Mouse (Mus musculus) forebrain, embryonic 10.5 days (tissue): Measurements from ENCODE around the gene Nfs1. TPM values are rescaled to one million over a fixed set of nuclear protein-coding genes. Genes with fewer than 3 reads are reported as not detected.
A peak's percentile ranks its signal among the peaks of the same experiment; 100 is the strongest.
"Not testable (repeated sequence)": the region's sequence is repeated elsewhere in the genome, so short reads cannot be mapped to it uniquely, and the experiment has no call there.

ENCODE experiments used
- DNase-seq: peaks from one replicate; pipeline ENCODE4 v3.0.0-alpha.2; 2017; ENCODE audit warnings: low spot score; ENCODE audit errors: extremely low spot score
- H3K27ac ChIP-seq: fragments of 300-500 bp; sonication (generic); 2 replicates; pipeline ENCODE4 v1.5.1; 2016; ENCODE audit warnings: mild to moderate bottlenecking
- H3K27me3 ChIP-seq: fragments of 300-500 bp; sonication (generic); 2 replicates; pipeline ENCODE4 v1.6.1; 2016; ENCODE audit warnings: mild to moderate bottlenecking; ENCODE audit not compliant: poor library complexity, severe bottlenecking
- H3K36me3 ChIP-seq: fragments of 300-500 bp; sonication (generic); replicated peaks from 2 replicates; pipeline ENCODE4 v1.6.1; 2016; ENCODE audit warnings: mild to moderate bottlenecking, moderate library complexity
- H3K4me1 ChIP-seq: fragments of 300-500 bp; sonication (generic); 2 replicates; pipeline ENCODE4 v1.6.1; 2016
- H3K4me3 ChIP-seq: fragments of 300-500 bp; sonication (generic); 2 replicates; pipeline ENCODE4 v1.5.1; 2016; ENCODE audit warnings: mild to moderate bottlenecking, moderate library complexity
- H3K9me3 ChIP-seq: fragments of 300-500 bp; sonication (generic); 2 replicates; pipeline ENCODE4 v1.6.1; 2016; ENCODE audit warnings: mild to moderate bottlenecking, moderate library complexity
- WGBS: fragments of 180-500 bp; shearing (Covaris S2); methylation state at CpG from one replicate; pipeline ENCODE4 v1.1.7; 2016; 5-methylcytosine and 5-hydroxymethylcytosine counted together
- polyA plus RNA-seq: library from polyadenylated mRNA; unstranded; fragments of >200 nt; fragmentation: Nextera tagmentation; extraction: Ambion mirVana; gene quantifications from 2 replicates; pipeline ENCODE4 v1.2.1, GENCODE M21; 2016

Gene Nfs1
- polyA plus RNA-seq, 1 experiment from 2014 or later: 41.7 TPM

- H3K4me3 ChIP-seq: no peak overlapping the region
- no peak overlapping the region for H3K27ac ChIP-seq
- peaks cover 45% of the 10 kb centered on the region for H3K36me3 ChIP-seq
- no peak for DNase-seq
- no peaks in the 10 kb centered on the region for H3K27me3 ChIP-seq
- 94% methylated on average over 5 of the region's 5 CpGs for WGBS
- H3K9me3 ChIP-seq: no peaks in the 10 kb centered on the region; the same call in 1 of the 2 replicates
- H3K4me1 ChIP-seq: no peaks in the 10 kb centered on the region
Observed at GRCm38 (mm10) chr2:156123731-156124130, 20.3 kb downstream of the Nfs1 start.

DNA sequence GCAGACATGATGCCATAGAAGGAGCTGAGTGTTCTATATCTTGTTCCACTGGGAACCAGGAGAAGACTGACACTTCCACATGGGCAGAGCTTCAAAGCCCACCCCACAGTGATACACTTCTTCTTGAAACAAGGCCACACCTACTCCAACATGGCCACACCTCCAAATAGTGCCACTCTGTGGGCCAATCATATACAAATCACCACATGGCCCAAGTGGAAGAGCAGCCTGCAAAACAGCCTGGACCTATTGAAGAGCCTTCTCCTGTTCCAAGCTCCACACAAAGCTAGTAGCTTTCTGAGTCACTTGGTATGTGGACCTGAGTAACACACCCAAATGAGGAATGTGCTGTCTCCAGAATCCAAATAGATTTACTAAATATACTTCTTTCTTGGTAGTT, 24.4 kb downstream of the Nfs1 start:
- Histone ChIP-seq H3K27me3 (no peaks in the 10 kb centered on the region), H3K9me3 (no peaks in the 10 kb centered on the region; the same call in 1 of the 2 replicates), H3K27ac (no peak overlapping the region), H3K4me3 (no peak overlapping the region), H3K36me3 (peaks cover 14% of the 10 kb centered on the region), H3K4me1 (no peaks in the 10 kb centered on the region)
- no peak for DNase-seq

- 26% methylated on average over 5 of the region's 5 CpGs for WGBS
Observed at GRCm38 (mm10) chr2:156112080-156112423, 31.9 kb downstream of the Nfs1 start.

DNA sequence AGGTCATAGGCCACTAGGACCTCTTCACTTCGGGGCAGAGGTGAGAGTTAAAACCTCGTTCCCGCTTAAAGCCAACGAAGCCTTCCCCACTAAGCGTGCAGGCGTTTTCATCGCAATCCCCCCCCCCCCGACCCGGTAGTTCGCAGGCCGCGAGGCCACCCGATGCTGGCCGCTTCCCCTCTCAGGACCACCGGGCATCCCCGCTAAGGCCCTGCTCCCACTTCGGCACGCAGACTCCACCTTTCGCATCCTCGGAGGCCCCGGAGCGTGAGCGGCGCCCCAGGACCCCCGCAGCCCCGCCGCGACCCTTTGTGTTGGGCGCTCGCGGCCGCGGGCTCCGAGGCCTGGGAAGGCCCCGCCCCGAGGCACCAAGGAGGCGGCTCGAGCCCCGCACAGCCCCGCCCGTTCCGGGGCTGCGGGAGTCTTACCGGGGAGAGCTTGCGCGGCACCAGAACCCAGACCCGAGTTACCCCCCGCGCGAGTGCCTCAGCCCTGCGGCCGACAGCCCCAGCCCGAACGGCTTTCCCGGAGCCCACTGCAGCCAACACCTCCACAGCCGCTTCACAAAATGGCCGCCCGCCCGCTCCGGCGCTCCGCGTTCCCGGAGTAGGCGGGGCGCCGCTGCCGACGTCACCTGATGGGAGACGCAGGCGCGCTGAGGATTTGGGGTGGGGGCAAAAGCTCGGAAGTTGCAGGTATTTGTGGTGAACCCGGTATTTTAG, 32.5 kb downstream of the Nfs1 start, which contains the start of the genes Cpne1 and Rbm12:
TSS of gene Cpne1 (minus strand) at position 608 of the 722 bp plus-strand sequence.
TSS of gene Rbm12 (minus strand) at position 621 of the 722 bp plus-strand sequence.
- peak; percentile 96 for DNase-seq
- Histone ChIP-seq H3K27ac (peak within 1 kb of the TSS; percentile 99), H3K4me1 (peaks cover 16% of the 10 kb centered on the region), H3K4me3 (peak within 1 kb of the TSS; percentile 98), H3K36me3 (peaks cover 34% of the 10 kb centered on the region), H3K9me3 (no peaks in the 10 kb centered on the region), H3K27me3 (no peaks in the 10 kb centered on the region)
- WGBS: under 1% methylated on average over 74 of the region's 74 CpGs

More at GRCm38 (mm10) chr2:156112080-156112423, 31.9 kb downstream of the Nfs1 start:
- DNase-seq, H3K27me3 ChIP-seq, H3K9me3 ChIP-seq: not testable (repeated sequence)
- Histone ChIP-seq H3K27ac (peak overlapping the region; percentile 99), H3K4me3 (peak overlapping the region; percentile 98), H3K36me3 (peaks cover 28% of the 10 kb centered on the region), H3K4me1 (peaks cover 16% of the 10 kb centered on the region)

GRCm38 (mm10) chr2:156110627-156111357, 33.2 kb downstream of the Nfs1 start:
- 2% methylated on average over 16 of the region's 16 CpGs for WGBS
- Histone ChIP-seq H3K27me3 (no peaks in the 10 kb centered on the region), H3K4me1 (peaks cover 16% of the 10 kb centered on the region), H3K4me3 (peak overlapping the region; percentile 98), H3K27ac (peak overlapping the region; percentile 99), H3K9me3 (no peaks in the 10 kb centered on the region), H3K36me3 (peaks cover 41% of the 10 kb centered on the region)
- peak; percentile 56 for DNase-seq

DNA sequence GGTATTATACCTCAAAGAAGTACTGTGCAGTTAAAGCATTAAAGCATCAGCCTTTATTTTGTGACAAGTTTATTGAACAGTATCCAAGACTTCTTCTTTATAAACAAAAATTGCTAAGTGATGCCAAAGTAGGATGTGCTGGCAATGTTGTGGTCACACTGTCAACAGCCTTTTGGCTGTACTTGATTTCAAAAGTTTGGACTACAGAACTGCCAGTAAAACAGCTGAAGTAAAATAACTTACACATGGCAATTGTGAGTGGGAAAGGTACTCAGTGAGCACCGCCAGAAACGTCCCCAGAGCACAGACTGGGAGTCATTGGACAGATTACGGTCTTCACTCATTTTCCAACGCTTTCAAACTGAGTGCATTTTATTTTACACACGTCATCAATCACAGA, 52.1 kb downstream of the Nfs1 start:
- no peaks in the 10 kb centered on the region for H3K27me3 ChIP-seq
- DNase-seq: no peak
- peaks cover 62% of the 10 kb centered on the region for H3K36me3 ChIP-seq
- H3K4me3 ChIP-seq: no peak overlapping the region
- no peak overlapping the region for H3K27ac ChIP-seq
- H3K9me3 ChIP-seq: no peaks in the 10 kb centered on the region
- H3K4me1 ChIP-seq: peaks cover 13% of the 10 kb centered on the region; the same call in 1 of the 2 replicates
- 92% methylated on average over 5 of the region's 5 CpGs for WGBS

DNA sequence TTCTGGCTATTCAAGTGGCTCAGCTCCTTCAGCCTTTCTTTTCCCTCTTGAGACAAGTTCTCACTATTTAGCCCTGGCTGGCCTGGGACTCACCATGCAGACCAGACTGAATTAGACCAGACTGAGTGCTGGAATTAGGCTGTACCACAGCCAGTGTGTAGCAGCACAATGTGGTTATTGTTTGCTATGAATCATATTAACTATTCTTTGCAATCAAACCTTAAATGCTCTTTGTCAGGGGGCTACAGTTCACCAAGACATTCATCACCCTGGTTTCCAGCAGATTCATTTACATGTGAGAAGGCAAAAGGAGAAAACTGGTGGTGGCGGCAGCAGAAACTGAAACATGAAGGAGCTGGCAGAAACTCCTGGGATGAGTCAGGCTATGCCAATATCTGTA, 54.2 kb downstream of the Nfs1 start:
- WGBS: 88% methylated on average over 1 of the region's 1 CpGs
- Histone ChIP-seq H3K4me3 (no peak overlapping the region), H3K4me1 (peaks cover 13% of the 10 kb centered on the region; the same call in 1 of the 2 replicates), H3K27ac (no peak overlapping the region), H3K36me3 (peaks cover 45% of the 10 kb centered on the region), H3K9me3 (no peaks in the 10 kb centered on the region), H3K27me3 (no peaks in the 10 kb centered on the region)
- DNase-seq: no peak

- peaks cover 13% of the 10 kb centered on the region; the same call in 1 of the 2 replicates for H3K4me1 ChIP-seq
- no peak for DNase-seq
- H3K27ac ChIP-seq: no peak overlapping the region
- H3K36me3 ChIP-seq: peaks cover 40% of the 10 kb centered on the region
- no peaks in the 10 kb centered on the region for H3K27me3 ChIP-seq
- no peaks in the 10 kb centered on the region for H3K9me3 ChIP-seq
- 89% methylated on average over 7 of the region's 7 CpGs for WGBS
- no peak overlapping the region for H3K4me3 ChIP-seq
Observed at GRCm38 (mm10) chr2:156087391-156088110, 56.4 kb downstream of the Nfs1 start.

DNA sequence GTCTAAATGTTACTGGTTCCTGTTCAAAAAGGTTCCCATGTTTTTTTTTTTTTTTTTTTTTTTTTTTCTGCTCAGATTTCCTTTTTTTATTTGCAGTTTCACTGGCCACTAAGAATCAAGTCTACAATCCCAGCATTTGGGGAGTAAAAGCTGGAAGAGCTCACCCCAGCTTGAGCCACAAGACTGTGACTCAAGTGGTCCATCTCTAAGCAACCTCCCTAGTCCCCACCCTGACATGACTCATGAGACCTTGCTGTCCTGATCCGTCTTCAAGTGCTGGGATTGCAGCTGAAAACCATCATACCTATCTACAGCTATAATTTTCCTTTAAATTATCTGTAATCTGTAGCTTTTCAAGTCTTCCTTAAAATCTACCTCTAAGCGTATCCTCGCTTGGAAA, 59.4 kb downstream of the Nfs1 start:
- Histone ChIP-seq H3K4me1 (peaks cover 4% of the 10 kb centered on the region; the same call in 1 of the 2 replicates), H3K9me3 (no peaks in the 10 kb centered on the region), H3K27me3 (no peaks in the 10 kb centered on the region), H3K36me3 (peaks cover 37% of the 10 kb centered on the region), H3K27ac (no peak overlapping the region), H3K4me3 (no peak overlapping the region)
- 90% methylated on average over 3 of the region's 3 CpGs for WGBS
- no peak for DNase-seq

DNA sequence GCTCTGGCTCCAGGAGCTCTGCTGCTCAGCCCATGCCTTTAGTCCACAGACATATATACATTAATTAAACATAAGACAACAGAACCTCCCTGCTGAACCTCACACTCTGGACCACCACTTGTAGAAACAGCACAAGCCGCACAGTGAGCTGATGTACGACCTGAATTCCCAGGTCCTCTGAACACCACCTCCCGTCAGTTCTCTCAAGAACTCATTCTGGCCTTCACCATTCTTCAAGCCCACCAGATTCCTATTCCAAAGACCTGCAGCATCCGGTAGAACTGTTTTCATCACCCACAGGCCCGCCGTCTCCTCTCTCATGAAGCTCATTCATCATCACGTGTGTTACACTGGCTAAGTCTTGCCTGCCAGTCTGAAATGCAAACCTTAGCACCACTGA, 63.6 kb downstream of the Nfs1 start:
- Histone ChIP-seq H3K9me3 (no peaks in the 10 kb centered on the region), H3K36me3 (peaks cover 53% of the 10 kb centered on the region), H3K4me1 (0 out of 2 replicates have a peak, but pooled peaks cover 3% of the 10 kb centered on the region), H3K27me3 (no peaks in the 10 kb centered on the region), H3K4me3 (no peak overlapping the region), H3K27ac (no peak overlapping the region)
- 90% methylated on average over 7 of the region's 7 CpGs for WGBS
- no peak for DNase-seq

GRCm38 (mm10) chr2:156079674-156080073, 64.3 kb downstream of the Nfs1 start:
- H3K27ac ChIP-seq: no peak overlapping the region
- no peak overlapping the region for H3K4me3 ChIP-seq
- peaks cover 61% of the 10 kb centered on the region for H3K36me3 ChIP-seq
- H3K9me3 ChIP-seq: no peaks in the 10 kb centered on the region
- WGBS: 77% methylated on average over 4 of the region's 4 CpGs
- no peak for DNase-seq
- 0 out of 2 replicates have a peak, but pooled peaks cover 3% of the 10 kb centered on the region for H3K4me1 ChIP-seq
- H3K27me3 ChIP-seq: no peaks in the 10 kb centered on the region

DNA sequence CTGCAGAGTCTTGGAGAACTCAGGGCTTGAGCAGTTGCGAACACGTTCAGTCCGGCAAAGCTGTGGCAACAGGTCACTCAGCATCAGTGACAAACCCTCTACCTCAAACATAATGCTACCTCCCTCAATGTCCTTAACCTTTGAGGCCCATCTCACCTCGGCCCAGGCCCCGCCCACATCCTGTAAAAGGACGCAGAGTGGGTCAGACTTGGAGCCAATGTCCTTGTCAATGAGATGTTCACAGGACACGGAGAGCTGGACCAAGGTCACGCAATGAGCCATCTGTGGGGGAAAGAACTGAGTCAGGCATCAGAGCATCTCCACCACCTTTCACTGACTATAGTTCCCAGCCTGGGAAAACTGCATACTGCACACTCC, 64.8 kb downstream of the Nfs1 start:
- peaks cover 66% of the 10 kb centered on the region for H3K36me3 ChIP-seq
- no peaks in the 10 kb centered on the region for H3K27me3 ChIP-seq
- no peaks in the 10 kb centered on the region for H3K9me3 ChIP-seq
- no peak for DNase-seq
- H3K4me1 ChIP-seq: 0 out of 2 replicates have a peak, but pooled peaks cover 3% of the 10 kb centered on the region
- H3K27ac ChIP-seq: no peak overlapping the region
- 91% methylated on average over 8 of the region's 8 CpGs for WGBS
- no peak overlapping the region for H3K4me3 ChIP-seq
